Mouse (Mus musculus) lung, postnatal 4 days (tissue): ENCODE measurements around the gene Mcpt9.
A peak's percentile ranks its signal among the peaks of the same experiment; 100 is the strongest.
"Not testable (repeated sequence)": the region's sequence is repeated elsewhere in the genome, so short reads cannot be mapped to it uniquely, and the experiment has no call there.

Experiments
- DNase-seq, 2 experiments: peaks; one replicate each; pipeline ENCODE4 v3.0.0; 2021

The Mcpt9 gene

GRCm38 (mm10) chr14:56030395-56030794 lies at the start of gene Mcpt9:
TSS of gene Mcpt9 (minus strand) at chr14:56030495.
- DNase-seq, result not testable (repeated sequence)

DNA sequence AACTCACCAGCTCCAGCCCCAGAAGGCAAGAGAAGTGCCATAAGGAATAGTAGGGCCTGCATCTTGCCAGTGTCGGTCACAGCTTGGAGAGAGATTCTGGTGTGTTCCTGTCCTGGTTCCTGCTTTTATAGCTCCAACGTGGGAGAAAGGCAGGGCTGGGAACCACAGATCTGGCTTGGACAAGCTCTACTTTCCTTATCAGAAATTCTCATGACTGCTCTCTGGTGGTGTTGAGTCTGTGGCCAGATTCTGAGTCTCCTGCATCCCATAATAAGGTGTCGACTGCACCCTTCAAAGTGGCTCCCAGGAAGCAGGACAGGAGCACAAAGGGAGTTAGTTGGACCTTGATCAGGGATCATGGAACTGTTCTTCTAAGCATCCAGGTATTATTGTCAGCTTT lies 31.9 kb upstream of the Mcpt9 start, which contains the start of gene Mcpt4:
Gene Mcpt4 (minus strand): TSS at position 101 of the 400 bp plus-strand sequence.
- not testable (repeated sequence) for DNase-seq

- no peak for DNase-seq
These were observed 27.4 kb upstream of the Mcpt9 start for GRCm38 (mm10) chr14:56057722-56058121.

- DNase-seq, result no peak
These were observed 25.1 kb upstream of the Mcpt9 start for GRCm38 (mm10) chr14:56055408-56055807.

- not testable (repeated sequence) for DNase-seq
These were observed 11.5 kb upstream of the Mcpt9 start, which contains the start of gene Mcpt2 for GRCm38 (mm10) chr14:56041792-56042191. TSS of gene Mcpt2 (plus strand) at chr14:56042041.

- peak in 1 of 2 experiments; percentile 34 for DNase-seq
These were observed 4.1 kb upstream of the Mcpt9 start for GRCm38 (mm10) chr14:56034433-56034832.

- not testable (repeated sequence) for DNase-seq
These were observed 9.0 kb downstream of the Mcpt9 start for GRCm38 (mm10) chr14:56021305-56021704.

DNA sequence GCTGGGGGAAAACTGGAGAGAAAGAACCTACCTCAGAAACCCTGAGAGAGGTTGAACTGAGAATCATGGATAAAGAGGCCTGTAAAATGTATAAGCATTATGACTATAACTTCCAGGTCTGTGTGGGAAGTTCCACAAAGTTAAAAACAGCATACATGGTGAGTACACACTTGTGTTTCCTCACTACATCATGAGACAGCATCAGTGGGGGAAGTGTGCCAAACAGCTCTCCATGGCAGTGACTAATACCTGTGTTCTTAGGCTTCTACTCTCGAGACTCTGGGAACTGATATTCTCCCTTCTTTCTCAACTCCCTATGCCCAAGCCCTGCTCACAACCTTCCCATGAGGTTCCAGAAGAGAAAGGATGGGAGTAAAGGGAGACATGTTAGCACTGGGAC lies 10.8 kb downstream of the Mcpt9 start:
- no peak for DNase-seq

DNA sequence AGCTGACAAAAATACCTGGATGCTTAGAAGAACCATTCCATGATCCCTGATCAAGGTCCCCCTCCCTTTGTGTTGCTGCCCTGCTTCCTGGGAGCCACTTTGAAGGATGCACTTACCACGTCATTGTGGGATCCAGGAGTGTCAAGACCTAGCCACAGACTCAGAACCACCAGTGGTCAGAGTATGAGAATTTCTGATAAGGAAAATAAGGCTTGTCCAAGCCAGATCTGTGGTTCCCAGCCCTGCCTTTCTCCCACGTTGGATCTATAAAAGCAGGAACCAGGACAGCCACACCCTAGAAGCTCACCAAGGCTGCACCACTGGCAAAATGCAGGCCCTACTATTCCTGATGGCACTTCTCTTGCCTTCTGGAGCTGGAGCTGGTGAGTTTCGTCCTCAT lies 12.6 kb downstream of the Mcpt9 start, which contains the start of gene Mcpt1:
Gene Mcpt1 (plus strand): TSS at position 301 of the 400 bp plus-strand sequence.
- not testable (repeated sequence) for DNase-seq

DNA sequence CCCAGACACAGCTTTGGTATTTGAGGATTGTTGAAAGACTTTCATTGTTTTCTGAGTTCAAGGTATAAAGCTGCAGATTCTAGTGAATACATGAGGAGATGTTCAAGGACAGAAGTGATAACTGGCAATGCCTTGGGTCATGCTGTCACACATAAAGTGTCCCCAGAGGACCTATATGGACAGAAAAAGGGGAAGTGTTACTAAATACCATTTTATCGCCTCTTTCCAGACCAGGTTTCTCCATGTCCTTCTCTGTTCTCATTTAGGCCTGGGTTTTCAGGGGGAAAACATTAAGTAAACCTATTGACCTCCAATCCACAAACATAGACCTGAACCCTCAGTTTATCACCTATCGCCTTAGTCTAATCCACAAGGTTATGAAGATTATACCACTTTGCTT lies 16.4 kb downstream of the Mcpt9 start:
- DNase-seq, result no peak

DNA sequence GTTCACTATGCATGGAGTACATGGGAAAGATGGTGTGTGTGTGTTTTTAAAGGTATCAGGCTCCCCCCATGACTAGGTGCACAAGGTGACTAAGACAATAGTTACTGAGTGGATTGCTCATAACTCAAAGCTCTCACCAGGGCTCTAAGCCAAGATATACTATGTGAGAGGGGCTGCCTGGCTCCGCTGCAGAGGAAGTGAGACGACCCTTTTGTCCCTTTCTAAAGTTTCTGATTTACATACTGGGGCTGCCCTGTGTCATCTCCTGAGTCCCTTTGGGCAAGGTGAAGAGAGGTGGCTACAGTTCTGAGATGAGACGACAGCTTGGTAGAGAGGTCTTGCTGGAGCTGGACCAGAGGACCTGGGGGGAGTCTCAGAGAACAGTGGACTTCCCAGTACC lies 17.1 kb downstream of the Mcpt9 start:
- no peak for DNase-seq

DNA sequence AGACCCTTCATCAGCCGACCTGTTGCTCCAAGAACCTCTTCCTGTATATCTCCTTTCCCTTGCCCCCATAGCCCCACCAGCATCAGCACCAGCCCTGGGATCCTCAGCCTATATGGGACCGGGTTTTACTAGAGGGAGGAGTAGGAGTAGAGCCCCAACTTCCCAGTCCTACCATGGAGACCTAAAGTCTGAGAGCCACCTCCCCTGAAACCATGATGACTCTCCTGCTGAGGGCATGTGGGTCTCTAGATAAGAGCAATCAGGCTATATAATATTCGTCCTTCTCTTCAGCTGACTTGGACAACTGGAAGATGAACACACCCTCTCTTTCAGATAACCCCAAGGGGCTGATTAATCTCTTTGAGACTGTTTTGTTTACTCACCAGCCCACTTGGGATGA lies 42.8 kb downstream of the Mcpt9 start:
- not testable (repeated sequence) for DNase-seq
